Mouse (Mus musculus) gastrocnemius, postnatal 25 days (tissue): ENCODE measurements around the gene Depdc5. TPM values are rescaled to one million over a fixed set of nuclear protein-coding genes. Genes with fewer than 3 reads are reported as not detected.
A peak's percentile ranks its signal among the peaks of the same experiment; 100 is the strongest.
"Not testable (repeated sequence)": the region's sequence is repeated elsewhere in the genome, so short reads cannot be mapped to it uniquely, and the experiment has no call there.

Experiments
- DNase-seq: peaks from one replicate; pipeline ENCODE4 v3.0.0; 2022
- total RNA-seq, 2 experiments: library from RNA; stranded (reverse); gene quantifications; 1 replicate in 1 of 2; 2 replicates in 1 of 2; pipeline ENCODE4 v1.2.3; 2021

Gene Depdc5
- total RNA-seq, 2 experiments from 2014 or later, result 10.0 to 11.7 TPM

GRCm38 (mm10) chr5:33032036-33032773, 168.7 kb downstream of the Depdc5 start:
- DNase-seq, result no peak

DNA sequence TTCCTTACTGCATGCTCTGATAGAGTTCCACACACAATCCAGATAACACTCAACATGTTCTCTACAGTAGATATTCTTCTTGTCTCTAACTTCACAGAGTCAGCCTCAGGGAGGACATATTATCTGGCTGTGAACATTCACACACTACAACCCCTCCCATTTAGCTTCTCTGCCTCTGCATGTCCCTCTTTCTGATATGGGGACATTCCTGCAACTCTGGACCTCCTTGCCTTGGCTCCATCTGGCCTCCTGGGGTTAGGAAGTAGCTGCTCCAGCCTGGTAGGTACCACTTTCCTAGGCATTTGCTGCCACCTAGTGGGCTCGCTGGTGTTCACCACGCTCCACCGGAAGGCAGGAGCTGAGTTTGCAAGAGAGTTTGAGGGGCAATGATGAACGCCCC, 169.6 kb downstream of the Depdc5 start:
- peak; percentile 57 for DNase-seq

GRCm38 (mm10) chr5:33033633-33034032, 170.1 kb downstream of the Depdc5 start:
- not testable (repeated sequence) for DNase-seq

GRCm38 (mm10) chr5:33034100-33034499, 170.6 kb downstream of the Depdc5 start:
- no peak for DNase-seq

DNA sequence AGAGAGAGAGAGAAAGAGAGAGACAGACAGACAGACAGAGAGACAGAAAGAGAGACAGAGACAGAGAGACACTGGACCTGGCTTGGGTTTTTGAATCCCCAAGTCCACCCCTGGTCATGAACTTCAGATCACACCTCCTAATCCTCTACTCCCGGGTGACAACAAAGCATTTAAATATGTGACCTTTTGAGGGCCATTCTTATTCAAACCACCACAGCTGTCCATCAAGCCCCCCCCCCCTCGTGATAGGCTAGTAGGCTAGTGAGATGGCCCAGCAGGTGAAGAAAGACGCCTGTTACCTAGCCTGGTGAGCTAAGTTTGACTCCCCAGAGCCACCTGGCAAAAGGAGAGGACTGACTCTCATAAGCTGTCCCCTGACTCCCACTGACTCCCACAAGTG, 171.4 kb downstream of the Depdc5 start:
- DNase-seq, result no peak

GRCm38 (mm10) chr5:33038656-33039509, 175.4 kb downstream of the Depdc5 start:
- no peak for DNase-seq

- DNase-seq, result peak; percentile 15
These were observed 176.0 kb downstream of the Depdc5 start for GRCm38 (mm10) chr5:33039510-33039911.

- DNase-seq, result not testable (repeated sequence)
These were observed 177.2 kb downstream of the Depdc5 start for GRCm38 (mm10) chr5:33040735-33041134.

- DNase-seq, result no peak
These were observed 179.9 kb downstream of the Depdc5 start for GRCm38 (mm10) chr5:33043397-33043796.

Other genes starting within 250 kb of the Depdc5 start
- 10 to 100 TPM; 14.0 to 15.8 TPM for gene Pisd, start 78.1 kb upstream of the Depdc5 start, total RNA-seq
- gene Gm20671, start 36.6 kb upstream of the Depdc5 start, total RNA-seq, result not detected
- gene Prr14l, start 9.4 kb upstream of the Depdc5 start, total RNA-seq, result 1 to 10 TPM; 4.1 to 4.7 TPM
- gene Ywhah, start 155.1 kb downstream of the Depdc5 start, total RNA-seq, result 10 to 100 TPM; 54.0 to 54.3 TPM
- not detected for gene Slc5a1, start 240.5 kb downstream of the Depdc5 start, total RNA-seq